Mouse (Mus musculus): Measurements from ENCODE around the gene Sntg2. TPM values are rescaled to one million over a fixed set of nuclear protein-coding genes. Genes with fewer than 3 reads are reported as not detected.

Gene Sntg2
- polyA plus RNA-seq, 1 experiment from 2014 or later = 6.2 TPM

DNA sequence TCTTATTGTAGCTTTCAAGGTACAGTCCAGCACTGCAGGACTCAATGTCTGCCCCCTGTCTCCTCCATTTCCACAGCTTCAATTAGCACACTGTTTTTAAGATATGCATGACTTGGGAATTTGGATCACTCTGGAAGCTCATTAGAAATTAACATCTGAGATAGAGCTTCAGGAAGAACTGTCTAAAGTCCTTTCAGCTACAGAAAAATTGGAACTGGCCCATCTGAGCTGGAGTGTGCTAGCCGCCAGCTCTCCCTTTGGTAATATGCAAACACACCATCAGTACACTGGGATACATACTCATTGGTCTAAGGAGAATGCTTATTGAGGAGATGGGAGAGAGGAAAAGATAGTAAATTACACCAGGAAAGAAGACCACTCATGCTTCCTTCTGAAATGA lies 25.1 kb downstream of the Sntg2 start:
- Histone ChIP-seq H3K9me3 (replicated peaks) (no peaks in the 10 kb centered on the region), H3K27me3 (replicated peaks) (no peaks in the 10 kb centered on the region), H3K36me3 (no peaks in the 10 kb centered on the region), H3K27ac (ENCODE audit: poor library complexity, severe bottlenecking) (no peak overlapping the region), H3K9ac (no peak overlapping the region), H3K4me1 (replicated peaks) (0 out of 2 replicates have a peak, but pooled peaks cover 3% of the 10 kb centered on the region), H3K4me2 (no peak overlapping the region), H3K4me3 (no peak overlapping the region)
- WGBS = 91% methylated on average over 1 of the region's 1 CpGs
- no peak for ATAC-seq (ENCODE audit: insufficient number of reproducible peaks, low FRiP score)

DNA sequence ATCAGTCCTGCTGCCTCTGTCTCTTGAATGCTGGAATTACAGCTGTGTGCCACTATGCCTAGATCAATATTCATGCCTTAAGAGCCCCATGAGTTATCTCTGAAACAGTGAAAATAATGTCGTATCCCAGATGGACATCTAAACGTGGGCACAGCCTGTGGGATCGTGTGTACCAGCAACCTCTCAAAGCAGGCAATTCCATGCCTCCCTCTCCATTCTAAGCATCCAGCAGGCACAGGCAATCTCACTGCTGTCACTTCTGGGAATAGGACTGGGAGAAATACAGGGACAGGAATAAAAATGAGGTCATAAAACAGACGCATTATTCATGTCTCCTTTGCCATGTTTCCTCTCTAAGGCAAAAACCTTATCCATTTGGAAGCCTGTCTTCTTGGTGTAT lies 25.9 kb downstream of the Sntg2 start:
- H3K4me2 ChIP-seq = no peak overlapping the region
- H3K36me3 ChIP-seq = no peaks in the 10 kb centered on the region
- H3K27me3 ChIP-seq (replicated peaks) = no peaks in the 10 kb centered on the region
- H3K4me1 ChIP-seq (replicated peaks) = 0 out of 2 replicates have a peak, but pooled peaks cover 3% of the 10 kb centered on the region
- no peak overlapping the region for H3K4me3 ChIP-seq
- H3K9ac ChIP-seq = no peak overlapping the region
- WGBS = 73% methylated on average over 4 of the region's 4 CpGs
- no peak overlapping the region for H3K27ac ChIP-seq (ENCODE audit: poor library complexity, severe bottlenecking)
- no peaks in the 10 kb centered on the region for H3K9me3 ChIP-seq (replicated peaks)
- ATAC-seq (ENCODE audit: insufficient number of reproducible peaks, low FRiP score) = no peak

DNA sequence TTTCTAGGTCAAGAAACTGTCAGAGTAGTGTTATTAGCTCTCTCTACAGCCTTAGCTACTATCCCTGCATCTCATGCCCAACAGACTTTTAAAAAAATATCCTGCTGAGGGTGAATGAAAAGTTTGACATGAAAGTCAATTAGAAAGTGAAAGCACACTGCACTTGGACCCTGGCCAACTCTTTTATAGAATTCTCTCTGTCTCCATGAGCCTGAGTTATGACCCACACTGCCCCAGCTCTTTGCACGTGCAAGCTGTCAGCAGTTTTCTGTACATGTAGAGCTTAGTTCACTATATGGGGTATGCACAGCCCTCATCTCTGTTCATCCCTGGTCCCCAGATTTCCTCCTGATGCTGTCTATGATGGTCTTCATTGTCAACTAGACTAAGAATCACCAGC lies 28.4 kb downstream of the Sntg2 start:
- 0 out of 2 replicates have a peak, but pooled peaks cover 3% of the 10 kb centered on the region for H3K4me1 ChIP-seq (replicated peaks)
- 49% methylated on average over 1 of the region's 1 CpGs for WGBS
- no peak overlapping the region for H3K4me2 ChIP-seq
- no peaks in the 10 kb centered on the region for H3K9me3 ChIP-seq (replicated peaks)
- H3K9ac ChIP-seq = no peak overlapping the region
- H3K27me3 ChIP-seq (replicated peaks) = no peaks in the 10 kb centered on the region
- no peak for ATAC-seq (ENCODE audit: insufficient number of reproducible peaks, low FRiP score)
- H3K36me3 ChIP-seq = no peaks in the 10 kb centered on the region
- no peak overlapping the region for H3K4me3 ChIP-seq
- no peak overlapping the region for H3K27ac ChIP-seq (ENCODE audit: poor library complexity, severe bottlenecking)

DNA sequence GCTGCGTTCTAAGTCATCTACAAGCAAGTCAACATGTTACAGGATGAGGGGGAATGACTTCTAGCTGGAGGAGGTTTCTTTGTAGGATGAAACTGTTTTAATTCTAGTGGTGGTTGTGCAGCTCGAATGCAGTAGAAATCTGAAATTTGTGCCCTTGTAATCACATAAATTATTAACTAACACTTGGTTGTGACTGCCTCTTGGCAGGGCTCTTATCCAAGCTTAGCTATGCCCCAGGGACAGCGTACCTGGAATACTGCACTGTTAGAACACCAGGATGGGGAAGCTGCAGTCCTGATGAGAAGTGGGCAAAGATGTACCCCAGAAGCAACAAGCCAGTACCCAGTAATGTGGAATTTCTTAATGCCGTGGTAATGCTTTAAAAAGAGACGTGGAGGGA lies 36.9 kb downstream of the Sntg2 start:
- Histone ChIP-seq H3K4me2 (no peak overlapping the region), H3K27me3 (replicated peaks) (0 out of 2 replicates have a peak, but pooled peaks cover 5% of the 10 kb centered on the region), H3K27ac (ENCODE audit: poor library complexity, severe bottlenecking) (no peak overlapping the region), H3K36me3 (no peaks in the 10 kb centered on the region), H3K4me1 (replicated peaks) (no peaks in the 10 kb centered on the region), H3K9ac (no peak overlapping the region), H3K4me3 (no peak overlapping the region), H3K9me3 (replicated peaks) (no peaks in the 10 kb centered on the region)
- 75% methylated on average over 5 of the region's 5 CpGs for WGBS
- ATAC-seq (ENCODE audit: insufficient number of reproducible peaks, low FRiP score) = no peak

DNA sequence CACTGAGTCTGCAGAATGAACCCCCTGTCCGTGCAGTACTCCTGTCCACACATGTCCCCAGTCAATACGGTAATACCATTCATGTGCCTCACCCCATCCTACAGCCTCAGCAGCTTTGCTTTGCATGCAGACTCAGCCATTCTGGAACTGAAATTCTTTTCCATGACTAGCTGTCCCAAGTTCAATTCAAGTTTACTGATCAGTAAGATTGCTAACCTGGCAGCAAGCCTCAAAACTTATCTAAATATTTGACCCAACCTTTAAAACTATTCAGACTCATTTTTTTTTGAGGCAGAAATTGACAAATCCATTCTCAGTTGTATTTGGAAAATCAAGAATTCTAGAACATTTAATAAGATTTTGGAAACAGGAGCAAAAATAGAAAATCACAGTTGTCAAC lies 38.7 kb downstream of the Sntg2 start:
- Histone ChIP-seq H3K9ac (no peak overlapping the region), H3K27me3 (replicated peaks) (0 out of 2 replicates have a peak, but pooled peaks cover 5% of the 10 kb centered on the region), H3K4me1 (replicated peaks) (no peaks in the 10 kb centered on the region), H3K4me3 (no peak overlapping the region), H3K4me2 (no peak overlapping the region), H3K27ac (ENCODE audit: poor library complexity, severe bottlenecking) (no peak overlapping the region), H3K36me3 (no peaks in the 10 kb centered on the region), H3K9me3 (replicated peaks) (no peaks in the 10 kb centered on the region)
- no peak for ATAC-seq (ENCODE audit: insufficient number of reproducible peaks, low FRiP score)
- WGBS = 87% methylated on average over 2 of the region's 2 CpGs

DNA sequence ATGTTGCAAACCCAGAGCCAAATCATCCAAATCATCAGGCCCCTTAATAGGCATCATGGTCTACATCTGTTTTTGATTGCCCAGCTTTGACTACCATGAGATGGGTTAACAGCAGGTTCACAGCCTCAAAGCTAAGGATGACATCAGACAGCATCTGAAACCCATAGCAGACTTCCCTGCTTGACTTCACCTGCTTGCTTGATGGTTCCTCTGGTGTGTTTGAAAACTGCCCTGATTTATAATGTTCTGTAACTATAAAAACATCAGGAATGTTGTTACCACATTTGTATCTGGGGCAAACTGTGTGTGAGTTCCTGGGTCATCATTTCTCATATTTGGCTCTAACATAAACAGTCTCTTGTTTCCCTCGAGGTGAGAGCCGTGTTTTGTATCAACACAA lies 55.2 kb downstream of the Sntg2 start:
- Histone ChIP-seq H3K4me2 (no peak overlapping the region), H3K4me1 (replicated peaks) (no peaks in the 10 kb centered on the region), H3K9ac (no peak overlapping the region), H3K27me3 (replicated peaks) (no peaks in the 10 kb centered on the region), H3K36me3 (no peaks in the 10 kb centered on the region), H3K27ac (ENCODE audit: poor library complexity, severe bottlenecking) (no peak overlapping the region), H3K4me3 (no peak overlapping the region), H3K9me3 (replicated peaks) (no peaks in the 10 kb centered on the region)
- no peak for ATAC-seq (ENCODE audit: insufficient number of reproducible peaks, low FRiP score)
- 61% methylated on average over 2 of the region's 2 CpGs for WGBS

DNA sequence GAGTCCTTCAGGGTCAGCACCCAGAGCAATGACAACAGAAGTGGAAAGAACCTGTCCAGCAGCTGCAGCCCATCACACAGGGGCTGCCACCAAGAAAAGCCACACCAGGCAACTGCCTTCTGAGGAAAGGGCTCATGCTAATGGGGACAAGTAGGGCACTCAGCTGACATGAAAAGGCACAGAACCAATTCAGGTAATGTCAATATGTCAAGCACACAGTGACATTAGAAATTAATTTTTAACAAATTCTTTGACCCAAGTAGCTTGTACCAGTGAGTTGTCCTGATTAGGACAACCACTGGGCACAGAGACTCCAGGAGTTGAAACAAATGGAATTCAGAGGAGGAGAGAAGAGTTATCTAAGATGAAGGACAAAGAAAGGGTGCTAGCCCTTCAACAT lies 60.2 kb downstream of the Sntg2 start:
- no peak overlapping the region for H3K27ac ChIP-seq (ENCODE audit: poor library complexity, severe bottlenecking)
- ATAC-seq (ENCODE audit: insufficient number of reproducible peaks, low FRiP score) = no peak
- H3K4me2 ChIP-seq = no peak overlapping the region
- no peaks in the 10 kb centered on the region for H3K27me3 ChIP-seq (replicated peaks)
- H3K4me3 ChIP-seq = no peak overlapping the region
- peaks cover 17% of the 10 kb centered on the region for H3K4me1 ChIP-seq (replicated peaks)
- no peaks in the 10 kb centered on the region for H3K9me3 ChIP-seq (replicated peaks)
- no peaks in the 10 kb centered on the region for H3K36me3 ChIP-seq
- H3K9ac ChIP-seq = no peak overlapping the region

DNA sequence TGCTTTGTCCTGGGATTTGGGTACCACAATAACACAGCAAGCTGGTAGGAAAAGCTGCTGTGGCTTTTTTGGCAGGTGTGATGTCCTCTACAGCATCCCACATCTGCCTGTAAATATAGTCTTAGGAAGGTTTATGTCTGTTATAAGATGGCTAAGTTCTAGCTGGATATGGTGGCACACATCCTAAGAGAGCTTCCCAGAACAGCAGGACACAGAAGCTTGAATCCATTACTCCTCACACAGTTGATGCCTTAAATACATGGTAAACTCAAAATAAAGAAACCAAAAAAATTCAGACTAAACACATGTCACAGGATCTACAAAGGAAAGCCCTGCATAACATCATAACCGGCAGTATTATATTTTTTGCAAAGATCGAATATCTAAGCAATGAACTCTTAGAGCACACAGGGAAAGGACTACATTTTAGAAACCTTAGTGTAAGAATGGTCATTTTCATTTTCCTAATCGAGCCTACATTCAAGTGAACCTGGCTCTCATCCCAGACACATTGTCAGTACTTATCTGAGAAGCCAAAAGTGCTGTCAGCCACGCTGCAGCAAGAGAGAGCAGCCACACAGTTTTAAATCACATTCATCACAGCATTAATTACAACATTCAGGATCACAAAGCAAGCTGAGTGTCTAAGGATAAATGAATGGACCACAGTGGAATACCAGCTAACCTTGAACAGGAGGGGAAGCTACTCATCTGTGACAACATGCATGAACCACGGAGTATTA lies 64.8 kb downstream of the Sntg2 start:
- Histone ChIP-seq H3K4me3 (no peak overlapping the region), H3K36me3 (no peaks in the 10 kb centered on the region), H3K27ac (ENCODE audit: poor library complexity, severe bottlenecking) (no peak overlapping the region), H3K4me1 (replicated peaks) (peaks cover 18% of the 10 kb centered on the region), H3K9ac (no peak overlapping the region), H3K9me3 (replicated peaks) (no peaks in the 10 kb centered on the region), H3K27me3 (replicated peaks) (no peaks in the 10 kb centered on the region), H3K4me2 (no peak overlapping the region)
- 41% methylated on average over 5 of the region's 5 CpGs for WGBS
- no peak for ATAC-seq (ENCODE audit: insufficient number of reproducible peaks, low FRiP score)

DNA sequence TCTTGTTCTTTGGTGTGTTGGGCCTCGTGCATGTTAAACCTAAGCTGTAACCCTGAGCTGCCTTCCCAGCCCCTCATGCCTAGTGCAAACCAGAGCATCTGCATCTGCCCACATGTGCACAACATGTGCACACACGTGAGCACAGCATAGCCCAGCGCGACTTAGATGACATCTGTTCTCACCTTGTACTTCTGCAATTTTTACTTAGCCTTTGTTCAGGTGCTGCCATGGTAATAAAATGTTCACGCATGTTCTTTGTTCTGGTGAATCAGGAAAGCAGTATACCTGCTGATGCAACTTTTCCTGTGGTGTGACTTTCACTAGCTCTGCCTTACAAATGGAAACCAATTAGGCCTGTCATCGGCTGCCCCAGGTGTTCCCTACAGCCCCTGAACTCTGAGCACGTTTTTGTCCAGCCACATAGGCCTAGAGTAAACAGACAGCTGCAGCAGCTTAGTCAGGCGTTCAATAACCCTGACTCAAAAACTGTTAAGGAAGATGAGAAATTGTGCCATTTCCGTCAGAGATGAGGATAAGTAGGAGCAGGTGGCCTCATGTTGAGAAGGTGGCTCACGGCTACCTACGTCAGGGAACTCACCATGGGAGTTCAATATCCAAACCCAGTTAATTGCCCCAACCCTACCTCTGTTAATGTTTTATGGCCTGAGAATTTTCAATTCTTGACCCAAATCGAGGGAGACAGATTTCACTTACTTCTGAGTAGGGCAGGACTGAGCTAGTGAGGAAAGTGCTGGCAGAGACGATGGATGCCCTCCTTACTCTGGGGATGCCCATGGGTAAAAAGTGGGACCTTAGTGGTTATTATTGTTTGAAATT lies 80.2 kb downstream of the Sntg2 start:
- no peak overlapping the region for H3K27ac ChIP-seq (ENCODE audit: poor library complexity, severe bottlenecking)
- WGBS = 78% methylated on average over 13 of the region's 13 CpGs
- H3K4me1 ChIP-seq (replicated peaks) = no peaks in the 10 kb centered on the region
- no peak for ATAC-seq (ENCODE audit: insufficient number of reproducible peaks, low FRiP score)
- H3K9ac ChIP-seq = no peak overlapping the region
- no peaks in the 10 kb centered on the region; the same call in 1 of the 2 replicates for H3K27me3 ChIP-seq (replicated peaks)
- no peak overlapping the region for H3K4me2 ChIP-seq
- no peaks in the 10 kb centered on the region for H3K36me3 ChIP-seq
- H3K9me3 ChIP-seq (replicated peaks) = no peaks in the 10 kb centered on the region
- no peak overlapping the region for H3K4me3 ChIP-seq

DNA sequence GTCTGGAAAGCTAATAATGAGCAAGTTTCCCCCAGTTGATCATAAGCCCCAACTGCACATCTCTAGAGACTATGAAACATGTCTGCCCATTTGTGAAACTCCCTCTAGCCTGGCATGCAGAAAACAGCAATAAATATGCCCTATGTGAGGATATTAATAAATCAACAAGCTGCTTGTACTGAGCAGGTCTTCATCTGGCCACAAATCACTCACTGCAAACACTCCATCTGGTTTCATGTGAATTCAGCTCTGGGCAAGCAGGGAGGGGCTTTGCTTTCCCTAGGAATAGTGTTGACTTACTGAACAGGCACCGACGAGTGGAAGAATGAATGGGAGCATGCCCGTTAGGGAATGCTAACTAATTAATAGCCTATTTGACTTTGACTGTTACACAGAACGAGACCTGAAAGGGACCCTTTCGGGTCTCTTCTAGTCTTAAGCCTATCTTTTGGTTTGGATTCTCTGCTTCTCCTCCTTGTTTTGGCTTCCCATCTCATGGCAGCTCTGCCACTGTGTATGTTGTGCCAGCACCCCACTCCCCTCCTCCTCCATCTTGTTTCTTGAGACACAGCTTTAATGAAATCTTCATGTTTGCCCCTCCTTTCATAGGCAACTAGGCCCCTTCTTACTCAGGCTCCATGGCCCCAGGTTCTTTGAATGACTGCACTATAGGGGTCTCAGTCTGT lies 86.1 kb downstream of the Sntg2 start:
- no peak overlapping the region for H3K27ac ChIP-seq (ENCODE audit: poor library complexity, severe bottlenecking)
- ATAC-seq (ENCODE audit: insufficient number of reproducible peaks, low FRiP score) = no peak
- H3K27me3 ChIP-seq (replicated peaks) = no peaks in the 10 kb centered on the region; the same call in 1 of the 2 replicates
- no peaks in the 10 kb centered on the region for H3K9me3 ChIP-seq (replicated peaks)
- no peak overlapping the region for H3K9ac ChIP-seq
- WGBS = 82% methylated on average over 5 of the region's 5 CpGs
- no peaks in the 10 kb centered on the region for H3K4me1 ChIP-seq (replicated peaks)
- H3K4me3 ChIP-seq = no peak overlapping the region
- no peaks in the 10 kb centered on the region for H3K36me3 ChIP-seq
- no peak overlapping the region for H3K4me2 ChIP-seq

DNA sequence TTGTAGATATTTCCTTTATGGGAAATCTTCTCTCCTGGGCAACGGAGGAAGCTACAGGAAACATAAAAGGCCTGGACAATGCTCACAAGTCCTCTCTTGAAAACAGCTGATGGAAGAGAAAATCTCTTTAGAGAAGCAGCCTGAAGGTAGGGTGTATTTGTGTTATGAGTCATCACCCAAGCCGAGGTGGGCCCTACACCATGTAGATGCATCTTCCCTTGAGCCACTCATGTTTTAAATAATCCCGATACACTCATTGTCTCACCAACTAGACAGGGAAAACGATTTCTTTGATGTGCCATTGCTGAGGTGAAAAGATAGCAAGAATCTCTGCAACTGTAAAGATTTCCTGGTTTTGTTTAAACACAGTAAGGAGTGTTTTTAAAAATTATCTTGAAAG lies 89.4 kb downstream of the Sntg2 start:
- H3K9me3 ChIP-seq (replicated peaks) = no peaks in the 10 kb centered on the region
- H3K27ac ChIP-seq (ENCODE audit: poor library complexity, severe bottlenecking) = no peak overlapping the region
- H3K9ac ChIP-seq = no peak overlapping the region
- no peak for ATAC-seq (ENCODE audit: insufficient number of reproducible peaks, low FRiP score)
- H3K4me3 ChIP-seq = no peak overlapping the region
- 64% methylated on average over 4 of the region's 4 CpGs for WGBS
- H3K4me2 ChIP-seq = no peak overlapping the region
- no peaks in the 10 kb centered on the region for H3K36me3 ChIP-seq
- no peaks in the 10 kb centered on the region for H3K4me1 ChIP-seq (replicated peaks)
- H3K27me3 ChIP-seq (replicated peaks) = no peaks in the 10 kb centered on the region

Measured in heart, embryonic 12.5 days (tissue).